Mouse (Mus musculus): ENCODE results near the gene Gpr157.
"Not testable (repeated sequence)": the region's sequence is repeated elsewhere in the genome, so short reads cannot be mapped to it uniquely, and the experiment has no call there.

The Gpr157 gene

DNA sequence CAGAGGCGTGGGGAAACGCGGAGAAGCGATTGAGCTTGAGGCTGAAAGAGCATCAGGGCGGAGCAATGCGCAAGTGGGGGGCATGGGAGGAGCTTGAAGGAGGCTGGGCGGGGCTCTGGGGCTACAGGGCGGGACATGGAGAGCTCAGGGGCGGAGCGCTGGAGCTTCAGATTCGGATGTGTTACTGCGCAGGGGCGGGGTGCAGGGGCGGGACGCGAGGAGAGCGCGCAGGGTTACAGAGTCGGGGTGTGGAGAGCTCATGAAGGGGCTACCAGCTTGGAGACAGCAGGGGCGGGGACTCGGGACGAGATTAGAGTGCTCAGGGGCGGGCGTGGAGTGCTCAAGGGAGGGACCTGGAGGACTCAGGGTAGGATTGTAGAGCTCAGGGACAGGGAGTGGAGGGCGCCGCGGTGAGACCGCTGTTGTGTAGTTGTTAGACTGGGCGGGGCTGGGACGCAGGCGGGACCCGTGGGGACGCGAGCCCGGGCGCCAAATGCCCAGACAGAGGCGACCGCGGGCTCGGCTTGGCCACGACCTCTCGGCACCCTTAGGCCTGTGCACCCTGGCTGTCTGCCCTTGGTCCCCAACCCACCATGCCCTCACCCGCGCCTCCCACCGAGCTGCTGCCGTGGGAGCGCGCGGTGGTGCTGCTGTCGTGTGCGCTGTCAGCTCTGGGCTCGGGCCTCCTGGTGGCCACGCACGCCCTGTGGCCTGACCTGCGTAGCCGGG lies at the start of gene Gpr157:
TSS of gene Gpr157 (plus strand) at position 205 of the 729 bp plus-strand sequence.
- CTCF ChIA-PET = interaction anchor here (0.6 to 1.2 kb wide), 3 partner anchors 13 to 33 kb away, joined by 3 to 5 read pairs (median 4); no protein-coding TSS in a partner anchor

DNA sequence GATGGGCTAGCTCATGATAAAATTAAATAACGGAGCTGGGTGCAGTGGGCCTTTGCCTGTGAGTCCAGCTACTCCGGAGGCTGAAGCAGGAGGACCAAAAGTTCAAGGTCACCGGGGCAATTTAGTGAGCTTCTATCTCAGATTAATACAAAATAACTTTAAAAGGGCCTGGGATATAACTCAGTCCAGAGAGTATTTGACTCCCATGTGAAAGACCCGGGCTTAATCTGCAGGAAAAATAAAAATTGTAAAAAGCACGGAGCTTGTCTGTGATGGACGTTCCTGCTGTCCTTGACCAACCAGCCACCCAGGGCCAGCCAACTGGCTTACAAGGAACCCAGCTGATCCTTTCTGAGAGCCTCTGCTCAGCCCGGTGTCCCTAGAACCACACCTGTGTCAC lies 48.6 kb upstream of the Gpr157 start:
- CTCF ChIA-PET = no interaction called here

DNA sequence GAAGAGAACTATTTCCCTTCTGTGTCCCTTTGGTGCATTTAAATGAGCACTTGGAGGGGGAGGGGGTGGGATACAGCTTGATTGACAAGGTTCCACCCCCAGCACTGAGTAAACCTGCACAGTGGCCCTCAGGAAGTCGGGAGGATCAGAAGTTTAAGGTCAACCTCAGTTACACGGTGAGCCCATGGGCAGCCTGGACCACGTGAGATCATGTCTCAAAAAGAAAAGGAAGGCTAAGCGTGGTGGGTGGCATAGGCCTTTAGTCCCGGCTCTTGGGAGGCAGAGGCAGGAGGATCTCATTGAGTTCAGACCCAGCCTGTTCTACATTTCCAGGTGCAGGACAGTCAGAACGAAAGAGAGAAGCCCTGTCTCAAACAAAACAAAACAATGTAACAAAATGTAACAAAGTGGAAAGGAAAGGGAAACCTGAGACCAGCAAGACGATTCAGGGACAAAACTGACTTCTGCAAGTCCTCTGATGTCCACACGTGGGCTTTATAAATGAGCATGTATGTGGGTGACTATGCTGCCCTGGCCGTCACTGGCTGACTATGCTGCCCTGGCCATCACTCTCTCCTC lies 47.1 kb upstream of the Gpr157 start:
- CTCF ChIA-PET = no interaction called here

DNA sequence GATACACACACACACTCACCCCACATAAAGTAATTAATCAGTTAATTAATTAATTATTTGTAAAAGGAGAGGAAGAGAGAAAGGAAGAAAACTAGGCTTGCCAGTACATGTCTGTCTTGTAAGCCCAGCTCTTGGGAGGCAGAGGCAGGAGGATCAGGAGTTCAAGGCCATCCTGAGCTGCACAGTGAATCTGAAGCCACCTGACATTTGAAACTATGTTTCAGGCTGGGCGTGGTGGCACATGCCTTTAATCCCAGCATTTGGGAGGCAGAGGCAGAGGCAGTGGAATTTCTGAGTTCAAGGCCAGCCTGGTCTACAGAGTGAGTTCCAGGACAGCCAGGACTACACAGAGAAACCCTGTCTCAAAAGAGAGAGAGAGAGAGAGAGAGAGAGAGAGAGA lies 46.3 kb upstream of the Gpr157 start:
- CTCF ChIA-PET = not testable (repeated sequence)

DNA sequence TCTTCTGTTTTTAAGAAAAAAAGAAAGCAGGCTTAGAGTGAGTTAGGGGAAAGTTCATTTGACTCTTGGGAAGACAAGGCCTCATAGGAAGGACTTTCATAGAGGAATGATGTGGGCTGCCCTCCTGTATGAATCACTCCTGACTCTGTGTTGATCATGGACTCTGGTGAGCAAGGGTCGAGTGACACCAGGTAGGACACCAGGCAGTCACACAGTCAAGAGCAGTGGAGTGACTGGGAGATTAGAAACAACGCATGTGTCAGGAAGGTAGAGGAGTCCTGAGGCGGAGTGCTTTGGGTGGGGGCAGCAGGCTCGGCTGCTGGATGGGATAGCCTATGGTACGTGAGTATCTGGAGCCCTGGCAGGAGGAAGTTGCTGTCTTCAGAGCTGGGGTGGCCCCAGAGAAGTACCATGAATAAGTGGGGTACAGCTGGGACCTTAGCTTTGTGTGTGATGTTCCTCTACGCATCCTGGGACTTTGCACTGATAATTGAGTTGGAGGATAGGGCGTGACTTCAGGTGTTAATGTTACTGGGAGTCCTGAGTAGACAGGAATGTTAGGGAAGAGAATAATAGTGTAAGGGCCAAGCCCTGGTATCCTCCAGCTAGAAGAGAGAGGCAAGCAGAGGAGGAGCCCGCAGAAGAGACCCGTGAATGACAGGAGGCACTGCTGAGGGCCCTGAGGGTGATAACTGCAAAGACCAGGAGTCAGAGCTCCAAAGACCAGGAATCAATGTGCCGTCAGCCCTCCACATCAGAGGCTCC lies 45.6 kb upstream of the Gpr157 start:
- CTCF ChIA-PET = interaction anchor here (0.6 kb wide), 1 partner anchor 284 kb away, joined by 4 read pairs; no protein-coding TSS in a partner anchor

DNA sequence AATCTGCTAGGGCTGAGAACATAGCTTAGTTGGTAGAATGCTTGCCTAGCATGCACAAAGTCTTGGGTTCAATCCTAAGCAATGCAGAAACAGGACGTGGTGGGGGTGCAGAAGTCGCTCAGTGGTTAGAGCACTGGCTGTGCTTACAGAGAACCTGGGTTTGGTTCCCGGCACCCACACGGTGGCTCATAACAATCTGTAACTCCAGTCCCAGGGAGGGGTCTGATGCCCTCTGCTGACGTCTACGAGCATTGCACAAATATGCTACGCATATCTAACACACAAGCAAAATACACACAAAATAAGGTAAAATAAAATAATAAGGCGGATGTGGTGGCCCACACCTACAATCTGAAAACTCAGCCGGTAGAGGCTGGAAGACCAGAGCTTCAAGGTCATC lies 43.6 kb upstream of the Gpr157 start:
- CTCF ChIA-PET = no interaction called here

DNA sequence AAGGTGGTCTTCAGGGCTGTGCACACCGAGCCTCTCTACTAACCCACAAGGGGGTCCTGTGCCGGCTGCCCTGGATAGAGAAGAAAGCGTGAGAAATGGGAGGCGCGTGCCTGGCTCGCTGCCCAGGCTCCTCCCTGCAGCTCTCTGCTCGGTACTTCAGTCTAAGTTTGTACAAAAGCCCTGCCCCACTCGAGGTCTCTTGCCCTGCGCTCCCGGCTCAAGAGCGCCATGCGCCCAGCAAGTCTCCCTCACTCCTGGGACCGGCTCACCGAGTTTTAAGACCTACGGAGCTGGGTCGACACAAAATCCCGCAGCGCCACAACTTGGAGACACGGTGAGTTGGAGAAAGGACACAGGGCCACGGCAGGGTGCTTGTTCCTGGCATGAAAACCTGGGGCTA lies 39.1 kb upstream of the Gpr157 start:
- CTCF ChIA-PET = no interaction called here

DNA sequence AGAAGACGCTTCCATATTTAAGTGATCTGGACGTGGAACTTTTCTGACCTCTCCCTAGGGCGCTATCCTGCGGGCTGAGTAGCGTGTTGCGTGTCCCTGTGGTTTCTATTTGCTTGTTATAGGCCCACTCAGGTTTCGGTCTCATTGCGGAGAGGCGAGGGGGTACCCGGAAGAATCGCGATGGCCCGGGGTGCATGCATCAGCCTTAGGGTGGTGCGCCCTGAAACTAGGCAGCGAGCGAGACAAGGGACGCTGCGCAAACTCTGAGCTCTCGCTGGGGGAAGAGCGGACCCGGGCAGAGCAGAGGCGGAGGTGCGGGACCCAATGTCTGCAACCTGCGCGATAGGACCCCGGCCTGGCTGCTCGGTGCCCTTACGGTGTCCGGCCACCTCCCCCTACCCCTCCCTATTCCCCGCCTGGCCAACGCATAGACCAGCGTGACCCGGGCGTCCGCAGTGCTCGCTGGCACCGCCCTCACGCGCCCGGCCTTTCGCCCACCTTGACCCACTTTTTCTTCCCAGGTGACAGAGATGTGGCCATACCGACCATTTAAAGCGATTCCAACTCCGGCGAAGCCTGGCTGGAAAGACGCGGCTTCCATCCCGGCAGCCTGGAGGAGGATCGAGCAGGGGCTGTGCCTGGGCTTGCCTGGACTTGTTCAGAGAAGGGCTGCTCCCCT lies 38.5 kb upstream of the Gpr157 start:
- CTCF ChIA-PET = no interaction called here

DNA sequence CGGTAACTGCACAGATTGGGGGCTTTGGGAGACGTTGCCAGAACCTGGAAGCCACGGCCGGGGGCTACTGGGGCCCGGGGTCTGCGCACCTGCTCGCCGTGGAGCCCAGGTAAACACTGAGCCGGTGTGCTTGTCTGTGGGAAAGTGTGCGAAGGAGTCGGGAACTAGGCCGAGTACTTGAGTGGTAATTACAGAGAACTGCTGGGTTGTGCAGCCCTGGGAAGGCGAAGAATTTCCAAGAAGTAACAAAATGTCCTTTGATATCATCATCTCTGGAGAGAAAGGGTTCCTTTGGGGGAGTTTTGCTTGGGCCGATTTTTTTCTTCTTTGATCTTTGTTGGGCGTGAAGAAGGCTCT lies 38.0 kb upstream of the Gpr157 start:
- CTCF ChIA-PET = interaction anchor here (0.6 kb wide), 1 partner anchor 12 kb away, joined by 4 read pairs; no protein-coding TSS in a partner anchor

DNA sequence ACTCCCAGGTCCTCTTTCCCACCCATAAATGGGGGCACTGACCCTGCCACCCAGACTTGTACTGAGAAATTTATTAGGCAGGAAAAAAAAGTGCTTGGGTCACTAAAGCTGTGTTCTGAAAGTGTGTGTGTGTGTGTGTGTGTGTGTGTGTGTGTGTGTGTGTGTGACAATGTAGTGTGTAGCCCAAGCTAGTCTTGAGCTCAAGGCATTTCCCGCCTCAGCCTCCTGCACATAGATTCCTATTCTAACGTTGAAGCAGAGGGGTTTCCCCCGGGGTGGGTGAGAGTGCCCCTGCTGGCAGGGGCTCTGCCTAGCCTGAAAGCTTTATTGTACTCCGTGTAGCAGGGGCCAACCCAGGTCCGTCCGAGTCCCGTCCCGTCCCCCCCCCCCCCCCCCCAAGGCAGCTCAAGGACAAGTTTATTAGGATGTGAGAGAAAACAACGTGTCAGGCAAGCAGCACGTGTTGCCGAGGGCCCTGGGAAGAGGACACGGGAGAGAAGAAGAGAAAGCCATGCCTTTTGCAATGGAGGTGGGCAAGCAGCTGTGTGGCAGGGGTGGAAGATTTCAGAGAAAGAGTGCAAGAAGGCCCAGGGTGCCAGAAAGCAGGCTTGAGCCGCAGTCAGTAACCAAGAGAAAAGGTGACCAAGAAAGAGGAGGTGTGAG lies 37.5 kb upstream of the Gpr157 start:
- CTCF ChIA-PET = interaction anchor here (0.6 kb wide), 1 partner anchor 12 kb away, joined by 4 read pairs; no protein-coding TSS in a partner anchor

DNA sequence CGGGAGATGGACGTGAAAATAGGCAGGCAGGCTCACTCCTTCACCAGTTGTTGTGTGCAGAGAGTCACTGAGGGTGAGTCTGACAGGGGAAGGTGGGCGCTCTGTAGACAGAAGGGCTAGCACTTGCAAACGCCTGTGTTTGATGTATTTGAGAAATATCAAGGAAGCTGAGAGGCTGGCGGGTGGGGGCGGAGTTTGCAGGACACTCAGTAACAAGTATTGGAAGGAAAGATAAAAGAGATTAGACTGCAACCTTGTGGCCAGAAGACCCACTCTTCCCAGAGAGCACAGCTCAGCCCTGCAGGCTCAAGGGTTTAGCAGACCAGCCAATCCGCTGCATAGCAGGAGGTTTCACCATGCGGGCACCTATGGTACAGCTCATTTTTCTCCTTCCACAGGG lies 35.7 kb upstream of the Gpr157 start:
- CTCF ChIA-PET = interaction anchor here (0.6 kb wide), 1 partner anchor 10 kb away, joined by 7 read pairs; no protein-coding TSS in a partner anchor

DNA sequence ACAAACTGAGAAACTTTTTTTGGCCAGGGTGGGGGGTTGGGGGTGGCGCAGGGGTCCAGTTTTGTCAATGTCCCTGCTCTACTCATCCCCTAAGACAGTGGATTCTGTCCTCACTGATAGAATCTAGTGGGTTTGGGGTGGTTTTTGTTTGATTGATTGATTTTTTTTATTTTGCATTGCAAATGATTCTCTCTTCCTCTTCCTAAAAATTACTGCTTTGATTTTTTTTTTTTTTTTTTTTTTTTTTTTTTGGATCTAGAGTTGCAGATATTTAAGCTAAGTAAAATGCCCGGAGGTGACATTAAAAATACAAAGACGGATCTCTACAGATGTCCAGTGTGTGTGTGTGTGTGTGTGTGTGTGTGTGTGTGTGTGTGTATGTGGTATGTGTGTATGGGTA lies 34.8 kb upstream of the Gpr157 start:
- CTCF ChIA-PET = no interaction called here

DNA sequence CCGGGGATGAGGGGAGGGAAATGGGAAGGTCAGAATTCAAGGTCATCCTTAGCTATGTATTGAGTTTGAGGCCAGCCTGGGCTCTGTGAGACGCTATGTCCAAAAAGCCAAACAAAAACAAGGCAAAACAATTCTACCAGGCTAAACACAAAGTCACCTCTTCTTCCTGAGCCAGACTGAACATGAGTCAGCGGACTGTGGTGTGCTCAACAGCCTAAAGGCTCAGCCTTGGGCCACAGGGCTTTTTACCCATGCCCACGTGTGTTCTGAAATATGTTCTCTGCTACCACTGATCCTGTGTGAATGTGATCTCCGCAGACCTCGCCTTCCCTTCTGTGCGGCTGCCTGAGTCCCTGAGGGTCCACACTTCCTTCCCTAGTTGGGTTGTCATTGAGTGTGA lies 31.0 kb upstream of the Gpr157 start:
- CTCF ChIA-PET = no interaction called here

DNA sequence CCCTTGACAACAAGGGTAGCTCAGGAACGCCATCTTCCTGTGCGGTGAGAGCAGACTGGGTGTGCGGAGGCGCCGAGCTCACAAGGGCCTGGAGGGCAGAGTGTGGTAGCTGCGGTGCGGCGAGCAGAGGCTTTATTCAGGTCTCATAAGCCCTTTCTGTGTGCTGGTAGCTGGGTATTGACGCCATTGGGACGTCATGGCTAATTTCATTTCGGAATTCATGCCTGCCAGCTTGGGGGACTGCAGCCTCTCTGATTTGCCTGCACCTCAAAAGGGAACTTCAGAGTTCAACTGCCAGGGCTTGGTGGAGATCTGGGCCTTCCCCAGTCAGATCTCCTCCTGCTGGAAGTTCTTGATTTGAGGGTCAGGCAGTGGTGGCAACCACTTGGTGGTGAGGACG lies 29.4 kb upstream of the Gpr157 start:
- CTCF ChIA-PET = no interaction called here

DNA sequence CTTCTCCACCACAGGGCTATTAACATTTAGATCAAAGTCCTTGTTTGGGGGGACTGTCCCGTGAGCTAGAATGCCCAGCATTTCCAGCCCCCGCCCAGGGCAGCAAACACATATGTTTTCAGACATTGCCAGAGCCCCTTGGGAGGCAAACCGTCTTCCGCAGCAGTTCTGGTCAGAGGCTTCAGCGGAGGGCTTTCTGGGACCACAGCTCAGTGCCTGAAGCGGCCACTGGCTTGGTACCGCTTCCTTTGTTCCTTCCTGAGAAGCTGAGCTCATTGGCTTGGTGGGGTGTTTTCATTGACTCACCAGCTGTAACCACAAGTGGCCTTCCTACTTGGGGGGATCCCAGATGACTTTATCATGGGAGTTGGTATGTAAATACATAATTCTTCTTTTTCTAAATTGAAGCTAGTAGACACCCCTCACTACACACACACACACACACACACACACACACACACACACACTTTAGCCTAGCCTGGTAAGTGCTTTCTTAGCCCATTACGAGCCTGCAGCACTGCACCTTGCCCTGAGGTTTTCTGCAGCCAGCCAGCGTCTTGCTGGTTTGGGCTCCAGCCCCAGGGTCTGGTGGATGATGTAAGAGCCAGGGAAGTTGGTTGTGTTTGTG lies 27.2 kb upstream of the Gpr157 start:
- CTCF ChIA-PET = no interaction called here

DNA sequence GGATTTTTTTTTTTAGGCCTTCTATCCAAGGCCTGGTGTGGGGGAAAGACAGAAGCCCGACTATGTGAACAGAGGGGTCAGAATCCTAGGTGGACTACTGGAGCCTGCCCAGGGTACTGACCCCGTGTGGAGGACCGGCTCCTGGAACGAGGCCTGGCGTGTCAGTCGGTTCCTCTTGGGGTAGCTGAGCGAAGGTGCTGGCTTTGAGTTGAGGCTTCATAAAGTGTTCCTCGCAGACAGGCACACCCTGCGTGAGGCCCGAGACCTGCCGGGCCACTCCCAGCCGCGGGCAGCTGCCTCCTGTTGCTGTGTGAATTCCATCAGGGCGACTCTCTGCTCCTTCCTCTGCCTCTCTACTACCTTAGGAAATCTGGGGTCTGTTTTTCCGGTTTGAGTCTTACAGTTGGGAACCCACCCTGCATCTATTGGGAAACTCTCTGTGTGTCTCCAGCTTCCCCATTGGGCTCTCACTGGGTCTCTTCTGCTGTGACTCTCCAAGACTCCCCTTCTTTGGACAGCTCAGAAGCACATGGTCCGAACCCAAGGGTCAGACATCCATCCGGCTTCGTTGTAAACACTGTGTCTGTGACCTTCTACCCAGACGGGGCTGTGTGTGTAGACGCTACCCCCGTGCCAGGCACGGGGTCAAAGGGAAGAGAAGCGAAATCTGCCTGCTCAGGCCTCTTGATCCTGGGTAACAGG lies 26.5 kb upstream of the Gpr157 start:
- CTCF ChIA-PET = no interaction called here

DNA sequence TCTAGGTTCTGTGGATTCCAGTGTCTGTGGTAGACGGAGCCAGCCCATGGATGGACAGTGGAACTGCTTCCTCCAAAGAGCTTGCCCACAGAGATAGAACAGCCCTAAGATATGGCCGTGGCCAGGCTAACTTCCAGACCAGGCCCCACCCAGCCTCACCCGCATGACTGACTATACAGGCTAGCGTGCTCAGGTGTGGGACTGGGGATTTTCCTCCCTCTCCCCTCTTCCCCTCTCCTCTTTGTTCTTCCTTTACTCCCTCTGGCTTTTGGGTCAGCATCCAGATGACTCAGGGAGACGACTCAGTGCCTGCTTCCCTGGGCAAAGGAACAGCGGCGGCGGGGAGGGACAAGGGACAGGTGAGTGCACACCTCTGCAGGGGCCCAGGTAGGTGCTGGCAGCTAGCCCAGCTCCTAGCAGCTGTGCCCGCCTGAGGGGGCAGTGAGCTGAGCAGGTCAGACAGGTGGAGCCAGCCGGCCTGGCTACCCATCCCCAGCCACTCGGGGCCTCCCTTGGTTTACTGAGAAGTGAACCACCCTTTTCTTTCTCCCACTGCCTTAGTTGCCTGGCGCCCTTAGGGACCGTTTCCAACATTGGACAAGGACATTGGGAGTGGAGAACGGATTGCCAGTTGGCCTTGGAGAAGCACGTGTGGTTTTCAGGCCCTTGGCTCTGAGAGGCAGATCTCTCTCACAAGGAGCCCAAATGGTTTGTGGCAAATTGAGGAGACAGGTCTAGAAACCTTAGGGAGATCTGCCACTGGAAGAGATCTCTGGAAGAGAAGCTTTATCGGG lies 25.5 kb upstream of the Gpr157 start:
- CTCF ChIA-PET = interaction anchor here (0.5 to 0.7 kb wide), 3 partner anchors 10 to 12 kb away, joined by 3 to 7 read pairs (median 4); no protein-coding TSS in a partner anchor

DNA sequence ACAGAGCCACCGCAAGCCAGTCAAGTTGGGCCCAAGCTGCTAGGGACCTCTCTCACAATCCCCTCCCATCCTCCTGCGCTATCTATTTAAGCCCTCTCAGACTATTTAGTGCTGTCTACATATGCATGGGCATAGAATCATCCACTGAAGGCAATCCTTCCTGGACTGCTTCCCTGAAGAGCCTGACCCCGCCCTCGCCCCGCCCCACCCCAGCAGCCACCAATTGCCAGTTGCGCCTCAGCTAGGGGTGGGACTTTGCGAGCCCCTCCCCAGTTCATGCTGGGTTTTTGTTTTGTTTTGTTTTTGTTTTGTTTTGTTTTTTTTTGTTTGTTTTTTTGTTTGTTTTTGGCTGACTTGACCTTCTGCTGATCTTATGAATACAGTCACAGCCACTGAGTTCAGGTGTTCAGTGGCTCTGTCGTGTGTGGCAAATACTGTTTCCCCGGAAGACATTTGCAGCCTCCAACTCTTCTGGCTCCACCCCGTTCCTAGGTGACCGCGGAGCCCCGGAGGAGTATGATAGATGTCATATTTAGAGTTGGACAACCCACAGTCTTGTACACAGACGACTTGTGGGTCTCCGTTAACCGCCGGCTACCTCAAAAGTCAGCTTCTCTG lies 20.4 kb upstream of the Gpr157 start:
- CTCF ChIA-PET = no interaction called here

DNA sequence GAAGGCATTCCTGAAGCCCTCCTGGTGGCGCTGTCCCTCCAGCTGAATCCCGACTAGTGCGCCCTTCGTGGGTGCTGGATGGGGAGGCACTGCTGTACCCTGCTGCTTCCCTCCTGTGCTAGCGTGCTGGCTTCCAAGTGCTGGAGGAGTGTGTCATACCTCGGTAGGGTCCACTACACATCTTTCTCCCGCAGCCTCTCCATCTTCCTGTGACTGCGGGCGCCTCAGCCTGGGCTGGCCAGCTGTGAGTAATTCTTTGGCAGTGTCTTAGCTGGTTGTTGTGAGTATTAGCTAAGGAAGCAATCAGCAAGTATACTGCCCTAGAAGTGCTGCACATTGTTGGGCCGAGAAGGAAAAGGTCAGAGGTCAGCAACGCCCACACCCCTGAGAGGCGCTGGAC lies 18.9 kb upstream of the Gpr157 start:
- CTCF ChIA-PET = no interaction called here

All from spleen, embryonic (tissue).